Mouse (Mus musculus) natural killer cell, adult 2 months (primary cell): ENCODE data around the gene Foxc1.

Experiments used
- DNase-seq, 2 experiments: peaks; one replicate each; pipeline ENCODE4 v3.0.0; 2022; ENCODE audit warnings: low spot score in 2 of 2

Gene Foxc1

GRCm38 (mm10) chr13:31805831-31806427 is 504 bp upstream of the Foxc1 start:
- DNase-seq = no peak

GRCm38 (mm10) chr13:31806890-31807735 is 680 bp downstream of the Foxc1 start:
- no peak for DNase-seq

- no peak for DNase-seq
Observed at GRCm38 (mm10) chr13:31807736-31808115, 1.3 kb downstream of the Foxc1 start.

GRCm38 (mm10) chr13:31808116-31808803 is 1.8 kb downstream of the Foxc1 start:
- peak in 1 of 2 experiments; percentile 13 for DNase-seq

- DNase-seq = no peak
Observed at GRCm38 (mm10) chr13:31808804-31809420, 2.5 kb downstream of the Foxc1 start.

- no peak for DNase-seq
Observed at GRCm38 (mm10) chr13:31809701-31810100, 3.3 kb downstream of the Foxc1 start.

- no peak for DNase-seq
Observed at GRCm38 (mm10) chr13:31810375-31810692, 3.9 kb downstream of the Foxc1 start.

GRCm38 (mm10) chr13:31810693-31811541 is 4.5 kb downstream of the Foxc1 start:
- DNase-seq = no peak

GRCm38 (mm10) chr13:31811542-31812021 is 5.1 kb downstream of the Foxc1 start:
- DNase-seq = no peak

GRCm38 (mm10) chr13:31812701-31813100 is 6.3 kb downstream of the Foxc1 start:
- DNase-seq = no peak

- DNase-seq = no peak
Observed at GRCm38 (mm10) chr13:31815383-31816003, 9.1 kb downstream of the Foxc1 start.

- DNase-seq = no peak
Observed at GRCm38 (mm10) chr13:31818337-31818736, 11.9 kb downstream of the Foxc1 start.

- DNase-seq = no peak
Observed at GRCm38 (mm10) chr13:31819664-31820405, 13.4 kb downstream of the Foxc1 start.

- no peak for DNase-seq
Observed at GRCm38 (mm10) chr13:31820587-31821017, 14.2 kb downstream of the Foxc1 start.

GRCm38 (mm10) chr13:31821050-31821449 is 14.6 kb downstream of the Foxc1 start:
- DNase-seq = no peak

- no peak for DNase-seq
Observed at GRCm38 (mm10) chr13:31823316-31823715, 16.9 kb downstream of the Foxc1 start.

GRCm38 (mm10) chr13:31825180-31825579 is 18.7 kb downstream of the Foxc1 start:
- no peak for DNase-seq

GRCm38 (mm10) chr13:31827160-31827559 is 20.7 kb downstream of the Foxc1 start:
- DNase-seq = no peak

GRCm38 (mm10) chr13:31827820-31828332 is 21.4 kb downstream of the Foxc1 start:
- no peak for DNase-seq

GRCm38 (mm10) chr13:31828446-31828845 is 22.0 kb downstream of the Foxc1 start:
- DNase-seq = no peak
